Mouse (Mus musculus) thymus, postnatal 4 days (tissue): ENCODE results near the gene Gm9857.

ENCODE experiments used
- DNase-seq: peaks from one replicate; pipeline ENCODE4 v3.0.0; 2021

Gene Gm9857

GRCm38 (mm10) chr3:108921822-108922221, 18.4 kb downstream of the Gm9857 start:
- no peak for DNase-seq

GRCm38 (mm10) chr3:108920442-108921070, 19.7 kb downstream of the Gm9857 start:
- no peak for DNase-seq

DNA sequence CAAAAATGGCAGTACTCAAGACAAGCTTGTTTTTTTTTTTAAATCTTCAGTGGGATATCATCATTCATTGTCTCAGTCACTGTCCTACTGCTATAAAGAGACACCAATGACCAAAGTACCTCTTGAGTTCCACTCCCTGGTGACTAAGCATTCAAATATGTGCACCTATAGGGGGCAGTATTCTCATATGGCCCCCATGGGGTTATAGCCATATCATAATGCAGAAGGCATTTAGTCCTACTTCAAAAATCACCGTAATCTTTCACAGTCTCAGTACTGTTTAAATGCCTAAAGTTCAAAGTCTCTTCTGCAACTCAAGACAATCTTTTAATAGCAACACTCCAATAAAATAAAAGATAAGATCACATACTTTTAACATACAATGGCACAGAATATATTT, 21.4 kb downstream of the Gm9857 start:
- no peak for DNase-seq

DNA sequence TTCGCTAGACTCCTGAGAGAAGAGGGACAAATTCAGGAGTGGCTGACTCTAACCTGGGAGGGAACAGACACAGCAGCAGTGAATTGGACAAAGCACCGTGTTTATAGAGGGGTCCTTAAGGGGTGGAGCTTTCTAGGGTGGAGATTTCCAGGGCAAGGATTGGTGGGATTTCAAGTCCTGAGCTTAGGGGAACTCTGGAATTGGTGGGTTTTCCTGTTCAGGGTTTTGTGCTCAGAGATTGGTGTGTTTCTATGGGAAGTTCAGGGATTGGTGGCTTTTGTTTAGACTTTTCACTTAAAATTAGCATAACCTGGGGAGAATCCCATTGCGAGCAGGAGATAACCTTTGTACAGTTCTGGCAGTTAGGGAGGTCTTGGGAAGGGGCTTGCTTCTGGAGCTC, 22.3 kb downstream of the Gm9857 start:
- DNase-seq = no peak

GRCm38 (mm10) chr3:108916857-108917256, 23.4 kb downstream of the Gm9857 start:
- no peak for DNase-seq

DNA sequence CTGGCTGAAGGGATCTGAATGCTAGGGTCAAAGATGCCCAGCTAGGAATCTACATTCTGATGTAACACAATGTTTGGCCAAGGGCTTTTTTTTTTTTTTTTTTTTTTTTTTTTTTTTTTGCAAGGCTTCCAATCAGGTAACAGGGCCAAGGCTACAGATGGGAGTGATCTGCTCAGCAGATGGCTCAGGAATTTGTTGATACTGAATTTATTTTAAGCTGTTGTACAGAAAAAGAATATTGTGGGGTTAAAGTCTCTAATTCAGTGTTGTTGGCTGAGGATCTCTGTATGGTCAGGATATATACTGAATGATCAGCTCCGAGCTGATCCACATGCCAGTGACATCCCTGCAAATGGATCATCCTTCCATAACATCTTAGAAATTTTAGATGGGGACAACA, 24.2 kb downstream of the Gm9857 start:
- no peak for DNase-seq

DNA sequence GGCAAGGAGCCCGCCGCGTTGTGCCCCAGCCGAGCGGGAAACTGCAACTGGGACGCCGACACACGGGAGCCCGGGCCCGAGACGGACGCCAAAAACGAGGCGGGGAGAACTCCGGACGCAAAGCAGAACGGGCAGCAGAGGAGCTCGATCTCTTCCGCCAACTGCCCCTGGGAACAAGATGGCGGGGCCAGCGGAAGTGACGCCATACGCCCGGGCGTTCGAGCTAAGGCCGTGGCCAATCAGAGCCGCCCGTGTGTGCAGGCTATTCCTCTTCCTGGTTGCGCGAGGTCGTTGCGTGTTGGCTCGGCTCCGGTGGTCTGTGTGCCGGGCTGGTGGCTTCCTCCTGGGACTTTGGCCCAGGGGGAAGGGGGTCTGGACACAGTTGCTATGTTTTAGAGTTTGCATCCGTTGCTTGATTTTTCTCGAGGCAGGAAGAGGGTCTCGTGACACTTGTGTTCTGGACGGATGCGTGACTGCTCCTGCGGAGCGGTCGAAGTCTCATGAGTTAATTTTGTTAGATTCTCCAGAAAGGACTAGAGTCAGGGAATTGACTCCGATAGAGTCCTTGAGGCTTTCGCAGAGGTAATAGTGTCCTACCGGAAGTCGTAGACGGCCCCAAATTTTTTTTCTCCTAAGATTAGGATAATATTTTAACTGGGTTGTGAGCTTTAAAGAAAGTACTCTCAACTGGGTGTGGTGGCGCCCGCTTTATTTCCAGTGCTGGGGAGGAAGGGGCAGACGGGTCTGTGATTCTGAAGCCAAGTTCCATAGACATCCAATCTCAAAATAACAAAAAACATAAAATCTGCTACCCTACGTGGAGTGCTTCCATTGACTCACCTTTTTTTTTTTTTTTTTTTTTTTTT, 28.5 kb downstream of the Gm9857 start, which contains the start of gene Prpf38b:
Gene Prpf38b, minus strand, starts transcription at position 180 of the 866 bp plus-strand sequence.
- DNase-seq = peak; percentile 94

DNA sequence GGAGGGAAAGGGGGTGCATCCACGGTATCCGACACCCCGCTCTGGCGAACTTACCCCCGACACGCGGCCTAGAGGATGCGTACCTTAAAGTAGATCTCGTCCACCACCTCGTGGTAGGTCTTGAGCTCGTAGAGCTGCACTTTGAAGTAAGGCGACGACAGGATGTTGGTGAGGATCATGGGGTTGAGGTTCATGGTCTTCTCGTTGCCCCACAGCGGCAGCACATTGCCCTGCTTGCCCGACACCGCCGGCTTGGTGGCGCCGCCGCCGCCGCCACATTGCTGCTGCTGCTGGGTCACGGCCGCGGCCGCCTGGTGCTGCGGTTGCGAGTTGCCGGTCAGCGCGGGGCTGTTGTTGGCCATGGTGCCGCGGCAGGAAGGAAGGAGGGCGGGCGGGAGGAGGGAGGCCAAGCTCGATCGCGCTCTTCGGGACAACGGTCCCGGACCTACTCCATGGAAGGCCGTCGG, 29.1 kb downstream of the Gm9857 start:
- DNase-seq = peak; percentile 82

- DNase-seq = peak; percentile 50
Measured at GRCm38 (mm10) chr3:108910303-108911080, 29.8 kb downstream of the Gm9857 start.

DNA sequence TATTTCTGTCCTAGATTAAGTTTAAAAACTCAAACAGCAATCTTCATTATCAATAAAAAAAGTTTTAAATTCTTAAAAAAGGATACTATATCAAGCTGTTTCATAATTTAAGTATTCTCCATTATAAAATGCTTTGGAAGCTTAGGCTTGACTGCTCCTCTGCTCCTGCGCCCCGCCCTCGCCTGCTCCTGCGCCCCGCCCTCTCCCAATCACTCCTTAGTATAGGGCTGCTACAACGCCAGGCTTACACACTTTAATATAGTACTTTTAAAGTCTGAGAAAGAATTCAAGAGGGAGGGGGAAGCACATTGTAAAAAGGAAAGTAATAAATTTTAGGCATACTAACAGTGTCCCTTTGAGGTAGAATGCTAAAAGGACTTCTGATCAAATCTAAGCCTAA, 37.3 kb downstream of the Gm9857 start:
- DNase-seq = no peak

DNA sequence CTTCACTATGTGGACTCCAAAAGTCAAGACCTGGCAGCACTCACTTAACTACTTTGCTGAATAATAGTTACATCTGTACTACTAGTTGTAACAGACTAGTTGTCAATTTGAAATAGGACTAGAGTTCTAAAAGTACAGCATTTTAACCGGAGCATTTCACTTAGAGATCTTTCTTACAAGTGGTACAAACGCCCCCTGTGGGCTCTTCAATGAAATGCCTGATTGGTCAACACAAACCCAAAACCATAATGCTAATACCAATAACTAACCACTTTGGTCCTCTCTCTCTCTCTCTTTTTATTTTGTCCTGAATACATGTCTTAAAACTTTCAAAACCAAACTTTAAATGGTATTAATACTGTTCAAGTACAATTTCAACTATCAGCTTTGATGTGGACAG, 38.2 kb downstream of the Gm9857 start:
- DNase-seq = no peak

DNA sequence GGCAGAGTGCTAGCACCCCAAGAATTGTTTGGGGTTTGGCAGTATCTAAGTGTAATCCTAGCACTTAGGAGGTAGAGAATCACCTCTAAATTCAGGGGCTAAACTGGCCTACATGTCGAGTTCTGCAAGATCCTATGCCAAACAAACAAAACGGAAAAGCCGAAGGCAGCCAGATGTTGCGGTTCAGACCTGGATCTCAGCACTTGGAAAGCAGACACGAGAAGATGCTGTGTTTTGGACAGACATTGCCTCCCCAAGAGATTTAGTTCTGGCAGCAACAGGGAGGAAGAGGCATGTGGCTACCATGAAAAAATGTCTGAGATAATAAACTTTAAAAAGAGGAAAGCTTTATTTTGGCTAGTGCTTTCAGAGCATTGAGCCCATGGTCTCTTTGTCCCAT, 39.6 kb downstream of the Gm9857 start:
- no peak for DNase-seq

DNA sequence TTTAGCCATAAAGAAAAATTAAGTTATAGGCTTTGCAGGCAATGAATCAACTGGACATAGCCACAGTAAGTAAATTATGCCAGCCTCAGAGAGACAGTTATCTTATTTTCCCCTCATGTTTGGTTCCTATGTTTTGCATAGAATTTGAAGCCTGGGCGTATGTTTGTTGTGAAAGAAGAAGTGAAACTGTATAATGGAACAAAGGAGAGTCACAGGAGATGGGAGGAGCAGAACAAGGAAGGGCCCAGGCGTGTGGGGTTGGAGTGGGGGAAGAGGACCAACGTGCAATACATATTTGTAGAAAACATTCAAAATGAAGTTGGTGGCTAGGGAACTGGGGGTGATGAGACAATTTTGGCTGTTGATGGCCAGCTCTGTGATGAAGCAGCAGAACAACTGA, 40.1 kb downstream of the Gm9857 start:
- DNase-seq = no peak

- no peak for DNase-seq
Measured at GRCm38 (mm10) chr3:108898640-108899039, 41.6 kb downstream of the Gm9857 start.

DNA sequence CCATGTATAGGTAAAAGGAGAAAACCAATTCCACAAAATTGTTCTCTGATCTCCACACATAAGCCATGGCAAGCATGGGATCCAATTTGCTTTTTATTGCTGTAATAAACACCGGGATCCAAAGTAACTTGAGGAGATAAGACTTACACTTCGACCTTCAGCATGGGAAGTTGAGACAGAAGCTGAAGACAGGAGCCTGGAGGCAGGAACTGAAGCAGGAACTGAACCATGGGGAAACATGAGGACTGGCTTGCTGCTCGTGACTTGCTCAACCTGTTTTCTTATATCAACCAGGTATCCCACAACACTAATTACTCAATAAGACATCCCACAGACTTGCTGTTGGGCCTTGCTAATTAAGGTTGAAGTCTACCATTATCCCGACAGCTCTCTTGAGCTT, 47.3 kb downstream of the Gm9857 start:
- DNase-seq = no peak

DNA sequence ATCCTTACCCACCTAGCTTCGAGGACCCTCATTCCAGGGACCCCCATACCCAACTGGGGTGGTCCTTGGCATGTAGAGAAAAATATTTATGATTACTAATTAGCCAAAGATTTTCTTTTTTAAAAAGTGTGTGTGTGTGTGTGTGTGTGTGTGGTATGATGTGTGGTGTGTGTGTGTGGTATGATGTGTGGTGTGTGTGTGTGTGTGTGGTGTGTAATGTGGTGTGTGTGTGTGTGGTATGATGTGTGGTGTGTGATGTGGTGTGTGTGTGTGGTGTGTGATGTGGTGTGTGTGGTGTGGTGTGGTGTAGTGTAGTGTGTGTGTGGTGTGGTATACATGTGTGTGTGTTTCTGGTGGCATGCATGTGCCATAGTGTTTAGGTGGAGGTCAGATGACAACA, 48.2 kb downstream of the Gm9857 start:
- DNase-seq = no peak
